Mouse (Mus musculus): ENCODE data around the gene Nxpe4.

DNA sequence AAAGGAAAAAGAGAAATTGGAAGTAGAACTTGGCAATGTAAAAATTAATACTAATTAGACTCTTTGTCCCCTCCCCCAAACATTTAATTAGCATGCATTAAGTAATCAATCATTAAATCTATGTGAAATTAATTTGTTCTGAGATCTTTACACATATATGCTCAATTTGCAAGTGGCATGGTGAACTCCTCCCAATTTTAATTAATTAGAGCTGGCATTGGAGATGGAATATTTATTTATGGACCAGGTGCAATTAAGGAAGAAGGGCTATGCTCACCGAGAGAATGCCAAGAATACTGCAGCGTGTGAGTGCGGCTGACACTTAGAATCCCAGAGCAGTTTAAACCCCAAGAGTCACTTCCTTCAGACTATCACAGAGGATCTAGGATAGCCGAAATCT, 103.7 kb downstream of the Nxpe4 start:
- TF ChIP-seq TAL1 (IDR thresholded peaks at IDR 0.05; ENCODE audit: low read length) = no peak
- TF ChIP-seq GATA1 (IDR thresholded peaks at IDR 0.05; ENCODE audit: low read length) = no peak
